10 mouse cellular contexts compared by ENCODE assay signal in genomic region chr11:46064767-46065166, GRCm38 (mm10). TPM values are rescaled to one million over a fixed set of nuclear protein-coding genes. Genes with fewer than 3 reads are reported as not detected.
A peak's percentile ranks its signal among the peaks of the same experiment; 100 is the strongest.
DNase-seq lines count a peak whose midpoint lies in the region; ATAC-seq lines count a peak whose summit lies in the region.
"Had no signal": no experiment of that assay in that cellular context is flagged by ENCODE, and none has a peak within 500 bp of the region (broad histone marks: within the 10 kb centered on the region; RNA-seq: fewer than 3 reads in every experiment).

No protein-coding gene starts in this region.

- no peak overlapping the region for H3K9ac ChIP-seq in forebrain, embryonic 11.5 days (ENCODE audit: low read length)
- H3K9ac ChIP-seq in hindbrain, embryonic 13.5 days: peak overlapping the region; percentile 10; the same call in 1 of the 2 replicates
- no peak overlapping the region for H3K9ac ChIP-seq in limb, embryonic 15.5 days
- H3K9ac ChIP-seq: neural tube, embryonic 12.5 days had no signal

- peak overlapping the region; percentile 74 for H3K27ac ChIP-seq in forebrain, embryonic 10.5 days
- no peak overlapping the region for H3K27ac ChIP-seq in forebrain, embryonic 11.5 days (ENCODE audit: low read depth, low read length)
- H3K27ac ChIP-seq in embryonic facial prominence, embryonic 10.5 days (replicated peaks): peak overlapping the region; percentile 73
- peak overlapping the region; percentile 60; the same call in 1 of the 2 replicates for H3K27ac ChIP-seq in hindbrain, embryonic 13.5 days
- peak overlapping the region; percentile 72 for H3K27ac ChIP-seq in limb, embryonic 15.5 days
- H3K27ac ChIP-seq: neural tube, embryonic 12.5 days had no signal

- no peak for ATAC-seq in forebrain, embryonic 11.5 days (replicated peaks; ENCODE audit: low FRiP score)
- ATAC-seq in hindbrain, embryonic 13.5 days (ENCODE audit: low FRiP score): 0 out of 2 replicates have a peak, but pooled peaks have one; percentile 4
- no peak for ATAC-seq in limb, embryonic 15.5 days (ENCODE audit: insufficient number of reproducible peaks, low FRiP score, low TSS enrichment, low read depth)

- no peak overlapping the region for H3K4me2 ChIP-seq in forebrain, embryonic 11.5 days (ENCODE audit: low read depth, low read length, severe bottlenecking)
- no peak overlapping the region for H3K4me2 ChIP-seq in hindbrain, embryonic 13.5 days
- H3K4me2 ChIP-seq in limb, embryonic 15.5 days: no peak overlapping the region
- H3K4me2 ChIP-seq: neural tube, embryonic 12.5 days had no signal

- no peaks in the 10 kb centered on the region for H3K9me3 ChIP-seq in forebrain, embryonic 10.5 days
- no peaks in the 10 kb centered on the region for H3K9me3 ChIP-seq in forebrain, embryonic 11.5 days (ENCODE audit: control insufficient read depth, low read length)
- no peaks in the 10 kb centered on the region for H3K9me3 ChIP-seq in embryonic facial prominence, embryonic 10.5 days
- H3K9me3 ChIP-seq in hindbrain, embryonic 13.5 days: no peaks in the 10 kb centered on the region
- H3K9me3 ChIP-seq in limb, embryonic 15.5 days: no peaks in the 10 kb centered on the region
- H3K9me3 ChIP-seq: neural tube, embryonic 12.5 days had no signal

- no peak overlapping the region for H3K4me3 ChIP-seq in forebrain, embryonic 10.5 days
- H3K4me3 ChIP-seq in forebrain, embryonic 11.5 days (ENCODE audit: low read depth, low read length): no peak overlapping the region
- H3K4me3 ChIP-seq in embryonic facial prominence, embryonic 10.5 days: no peak overlapping the region
- no peak overlapping the region for H3K4me3 ChIP-seq in hindbrain, embryonic 13.5 days
- no peak overlapping the region for H3K4me3 ChIP-seq in limb, embryonic 15.5 days
- H3K4me3 ChIP-seq: neural tube, embryonic 12.5 days had no signal

- DNase-seq in forebrain, embryonic 10.5 days (ENCODE audit: extremely low spot score, low spot score): no peak
- DNase-seq in forebrain, embryonic 11.5 days (ENCODE audit: low spot score): no peak
- DNase-seq in embryonic facial prominence, embryonic 10.5 days (ENCODE audit: low spot score): no peak
- no peak for DNase-seq in retina, embryonic 14.5 days (ENCODE audit: low spot score)
- DNase-seq in left cerebral cortex, postnatal 4 days: no peak
- no peak for DNase-seq in spleen, postnatal 36 days (ENCODE audit: low spot score in 2 of 2)

- H3K27me3 ChIP-seq in forebrain, embryonic 10.5 days (ENCODE audit: poor library complexity, severe bottlenecking): no peaks in the 10 kb centered on the region
- H3K27me3 ChIP-seq in forebrain, embryonic 11.5 days (ENCODE audit: control insufficient read depth, insufficient read depth, low read length): no peaks in the 10 kb centered on the region
- no peaks in the 10 kb centered on the region for H3K27me3 ChIP-seq in embryonic facial prominence, embryonic 10.5 days (replicated peaks; ENCODE audit: low read depth, poor library complexity, severe bottlenecking)
- no peaks in the 10 kb centered on the region for H3K27me3 ChIP-seq in hindbrain, embryonic 13.5 days
- no peaks in the 10 kb centered on the region for H3K27me3 ChIP-seq in limb, embryonic 15.5 days
- H3K27me3 ChIP-seq: CH12.LX; neural tube, embryonic 12.5 days had no signal

- WGBS in forebrain, embryonic 10.5 days: 64% methylated on average over 8 of the region's 8 CpGs
- WGBS in forebrain, embryonic 11.5 days: 68% methylated on average over 8 of the region's 8 CpGs
- 56% methylated on average over 8 of the region's 8 CpGs for WGBS in embryonic facial prominence, embryonic 10.5 days
- WGBS in hindbrain, embryonic 13.5 days: 56% methylated on average over 8 of the region's 8 CpGs
- 60% methylated on average over 8 of the region's 8 CpGs for WGBS in limb, embryonic 15.5 days

- H3K4me1 ChIP-seq in forebrain, embryonic 10.5 days: peaks cover 36% of the 10 kb centered on the region
- H3K4me1 ChIP-seq in forebrain, embryonic 11.5 days (replicated peaks; ENCODE audit: control insufficient read depth, insufficient read depth, low read length): no peaks in the 10 kb centered on the region
- H3K4me1 ChIP-seq in embryonic facial prominence, embryonic 10.5 days: peaks cover 46% of the 10 kb centered on the region
- peaks cover 34% of the 10 kb centered on the region for H3K4me1 ChIP-seq in hindbrain, embryonic 13.5 days (replicated peaks)
- H3K4me1 ChIP-seq in limb, embryonic 15.5 days: peaks cover 31% of the 10 kb centered on the region

- H3K36me3 ChIP-seq in forebrain, embryonic 10.5 days (replicated peaks): no peaks in the 10 kb centered on the region; the same call in 1 of the 2 replicates
- no peaks in the 10 kb centered on the region for H3K36me3 ChIP-seq in forebrain, embryonic 11.5 days (ENCODE audit: control insufficient read depth, insufficient read depth, low read length)
- peaks cover 28% of the 10 kb centered on the region; the same call in 1 of the 2 replicates for H3K36me3 ChIP-seq in embryonic facial prominence, embryonic 10.5 days (replicated peaks)
- H3K36me3 ChIP-seq in hindbrain, embryonic 13.5 days: peaks cover 25% of the 10 kb centered on the region
- 0 out of 2 replicates have a peak, but pooled peaks cover 6% of the 10 kb centered on the region for H3K36me3 ChIP-seq in limb, embryonic 15.5 days

- intact Hi-C loops in left cerebral cortex, postnatal 4 days (cut with DNase I): no loop called here

RNA-seq across cellular contexts. Expression of gene Adam19, which starts 9.0 kb away (rescaled TPM):
- polyA plus RNA-seq in forebrain, embryonic 10.5 days (2016; fragmentation: Nextera tagmentation; extraction: Ambion mirVana): 10.7 TPM in 2 replicates
- 7.9 and 8.3 TPM in 2 replicates for polyA plus RNA-seq in forebrain, embryonic 11.5 days (2014; fragmentation: Nextera tagmentation; extraction: Ambion mirVana)
- polyA plus RNA-seq in embryonic facial prominence, embryonic 10.5 days (2016; fragmentation: Nextera tagmentation; extraction: Ambion mirVana): 11.3 and 13.9 TPM in 2 replicates
- polyA plus RNA-seq in hindbrain, embryonic 13.5 days (2015; fragmentation: Nextera tagmentation; extraction: Ambion mirVana): 13.2 and 14.9 TPM in 2 replicates
- 12.1 and 12.2 TPM in 2 replicates for polyA plus RNA-seq in limb, embryonic 15.5 days (2015; fragmentation: Nextera tagmentation; extraction: Ambion mirVana)
- 10 to 100 TPM; 40.0 to 44.9 TPM for total RNA-seq in left cerebral cortex, postnatal 4 days (2021)

RNA-seq across cellular contexts. Expression of gene Gm12166, which starts 12.6 kb away (rescaled TPM):
- 2.5 and 3.8 TPM in 2 replicates for polyA plus RNA-seq in forebrain, embryonic 10.5 days (2016; fragmentation: Nextera tagmentation; extraction: Ambion mirVana)
- polyA plus RNA-seq in forebrain, embryonic 11.5 days (2014; fragmentation: Nextera tagmentation; extraction: Ambion mirVana): 1.9 and 3.4 TPM in 2 replicates
- polyA plus RNA-seq in embryonic facial prominence, embryonic 10.5 days (2016; fragmentation: Nextera tagmentation; extraction: Ambion mirVana): 2.9 and 3.0 TPM in 2 replicates
- polyA plus RNA-seq in hindbrain, embryonic 13.5 days (2015; fragmentation: Nextera tagmentation; extraction: Ambion mirVana): 5.0 and 7.9 TPM in 2 replicates
- polyA plus RNA-seq in limb, embryonic 15.5 days (2015; fragmentation: Nextera tagmentation; extraction: Ambion mirVana): 2.8 and 3.3 TPM in 2 replicates
- total RNA-seq in left cerebral cortex, postnatal 4 days (2021): 1 to 10 TPM; 2.2 to 4.4 TPM
